Mouse (Mus musculus): Measurements from ENCODE around the gene Klhl24. TPM values are rescaled to one million over a fixed set of nuclear protein-coding genes. Genes with fewer than 3 reads are reported as not detected.

Klhl24 gene
- polyA plus RNA-seq, 1 experiment = 36.4 TPM

GRCm38 (mm10) chr16:20140772-20141531 lies 43.6 kb downstream of the Klhl24 start, which contains the start of gene Yeats2:
Yeats2 (plus strand) TSS chr16:20141063.
- DNase-seq (ENCODE audit: extremely low spot score in 1 of 2, low spot score in 1 of 2) = peak; percentile 43 to 74

GRCm38 (mm10) chr16:20144568-20144967 lies 47.2 kb downstream of the Klhl24 start:
- no peak for DNase-seq (ENCODE audit: extremely low spot score in 1 of 2, low spot score in 1 of 2)

GRCm38 (mm10) chr16:20151991-20152390 lies 54.6 kb downstream of the Klhl24 start:
- DNase-seq (ENCODE audit: extremely low spot score in 1 of 2, low spot score in 1 of 2) = no peak

GRCm38 (mm10) chr16:20153742-20154141 lies 56.4 kb downstream of the Klhl24 start:
- DNase-seq (ENCODE audit: extremely low spot score in 1 of 2, low spot score in 1 of 2) = no peak

GRCm38 (mm10) chr16:20160130-20160529 lies 62.8 kb downstream of the Klhl24 start:
- peak in 1 of 2 experiments; percentile 15 for DNase-seq (ENCODE audit: extremely low spot score in 1 of 2, low spot score in 1 of 2)

- DNase-seq (ENCODE audit: extremely low spot score in 1 of 2, low spot score in 1 of 2) = no peak
Observed at GRCm38 (mm10) chr16:20169071-20169470, 71.7 kb downstream of the Klhl24 start.

GRCm38 (mm10) chr16:20169471-20170106 lies 72.2 kb downstream of the Klhl24 start:
- no peak for DNase-seq (ENCODE audit: extremely low spot score in 1 of 2, low spot score in 1 of 2)

Other genes starting within 250 kb of the Klhl24 start
- gene Klhl6, start 114.5 kb upstream of the Klhl24 start, polyA plus RNA-seq (2012; rRNA removed) = 2.0 and 3.6 TPM in 2 replicates
- gene Yeats2, start 43.5 kb downstream of the Klhl24 start, polyA plus RNA-seq (2012; rRNA removed) = 36.4 and 38.4 TPM in 2 replicates
- 53.2 and 70.0 TPM in 2 replicates for gene Map6d1, start 143.8 kb downstream of the Klhl24 start, polyA plus RNA-seq (2012; rRNA removed)
- 57.7 and 60.0 TPM in 2 replicates for gene Parl, start 204.8 kb downstream of the Klhl24 start, polyA plus RNA-seq (2012; rRNA removed)
- not detected in 2 replicates for gene Cyp2ab1, start 227.9 kb downstream of the Klhl24 start, polyA plus RNA-seq (2012; rRNA removed)